Mouse (Mus musculus) liver, postnatal 0 days (tissue): ENCODE results near the gene Glo1.

ENCODE experiments used
- CTCF ChIP-seq: sonication (generic); IDR thresholded peaks from 2 replicates; pipeline ENCODE4 v1.5.1; 2016; ENCODE audit warnings: antibody characterized with exemption, low read depth
- EP300 ChIP-seq: IDR thresholded peaks from 2 replicates; pipeline ENCODE4 v1.6.1; 2016; ENCODE audit warnings: antibody characterized with exemption, low read depth, mild to moderate bottlenecking

DNA sequence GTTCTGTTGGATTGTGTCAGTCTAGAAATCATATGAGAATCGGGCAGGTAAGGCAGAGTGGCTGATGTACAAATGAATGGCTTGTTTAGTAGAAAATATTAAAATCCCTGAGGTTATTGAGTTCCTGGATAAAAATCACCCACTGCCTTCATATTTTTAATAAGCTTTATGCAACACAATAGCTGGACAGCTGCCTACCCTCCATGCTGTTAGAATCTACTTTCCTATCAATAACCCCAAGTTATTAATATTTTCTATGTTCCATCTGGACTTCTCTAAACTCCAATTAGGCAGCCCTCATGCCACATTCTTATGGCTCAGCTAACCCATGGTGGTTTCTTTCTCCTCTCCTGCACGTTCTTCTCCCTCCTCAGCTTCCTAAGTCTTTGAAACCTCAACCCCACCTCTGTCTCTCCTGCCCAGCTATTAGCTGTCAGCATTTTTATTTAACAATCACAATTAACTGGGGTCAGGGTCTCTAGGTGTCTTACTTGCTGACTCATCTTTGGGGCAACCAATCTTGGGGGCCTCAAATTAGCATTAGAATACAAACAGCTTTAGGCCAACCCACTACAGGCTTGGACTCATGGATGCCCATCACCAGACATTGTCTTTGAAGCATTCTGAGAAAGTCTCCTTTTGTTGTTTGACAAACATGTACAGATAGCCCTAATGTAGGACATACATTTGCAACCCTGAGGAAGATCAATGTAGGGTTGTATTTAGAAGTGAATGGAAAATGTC is 43.2 kb downstream of the Glo1 start:
- TF ChIP-seq CTCF (no peak), EP300 (no peak)
